Mouse (Mus musculus) retina, adult 2 months (tissue): ENCODE results near the gene Hrh1.
"Not testable (repeated sequence)": the region's sequence is repeated elsewhere in the genome, so short reads cannot be mapped to it uniquely, and the experiment has no call there.

Experiments used
- DNase-seq: peaks from one replicate; pipeline ENCODE4 v3.0.0-alpha.2; 2012; ENCODE audit warnings: low read depth, low spot score

Hrh1 gene

GRCm38 (mm10) chr6:114461536-114461935 is 63.8 kb downstream of the Hrh1 start:
- peak; percentile 6 for DNase-seq

DNA sequence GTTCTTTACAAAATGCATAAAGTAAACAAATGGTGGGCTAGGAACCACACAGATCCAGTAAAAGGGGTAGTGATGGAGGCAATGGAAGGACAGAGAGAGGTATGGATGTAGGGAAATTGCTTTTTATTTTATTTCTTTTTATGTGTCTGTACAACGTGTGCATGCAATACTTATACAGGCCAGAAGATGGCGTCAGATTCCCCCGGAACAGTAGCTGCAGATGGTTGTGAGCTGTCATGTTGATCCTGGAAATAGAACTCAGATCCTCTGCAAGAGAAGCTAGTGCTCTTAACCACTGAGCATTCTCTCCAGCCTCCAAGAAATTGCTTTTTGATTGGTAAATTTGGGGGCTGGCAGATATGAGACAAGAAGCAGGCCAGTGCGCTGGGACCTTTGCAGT is 65.0 kb downstream of the Hrh1 start:
- DNase-seq, result no peak

DNA sequence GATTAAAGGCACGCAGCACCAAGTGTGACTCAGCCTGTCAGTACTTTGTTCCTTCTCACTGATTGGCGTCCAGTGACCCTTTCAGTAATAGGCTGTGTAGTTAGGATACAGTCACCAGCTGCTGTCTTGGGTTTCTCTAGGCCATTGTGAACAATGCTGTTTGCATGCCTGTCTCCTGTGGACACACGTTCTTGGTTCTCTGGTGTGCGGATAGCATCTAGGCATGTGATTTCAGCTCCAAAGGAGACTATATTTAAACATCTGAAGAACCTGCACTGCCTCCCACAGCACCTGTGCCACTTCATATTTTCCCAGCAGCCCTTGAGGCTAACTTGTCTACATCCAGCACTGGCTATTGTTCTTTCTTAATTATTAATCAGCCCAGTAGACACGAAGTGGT is 75.8 kb downstream of the Hrh1 start:
- DNase-seq, result no peak

DNA sequence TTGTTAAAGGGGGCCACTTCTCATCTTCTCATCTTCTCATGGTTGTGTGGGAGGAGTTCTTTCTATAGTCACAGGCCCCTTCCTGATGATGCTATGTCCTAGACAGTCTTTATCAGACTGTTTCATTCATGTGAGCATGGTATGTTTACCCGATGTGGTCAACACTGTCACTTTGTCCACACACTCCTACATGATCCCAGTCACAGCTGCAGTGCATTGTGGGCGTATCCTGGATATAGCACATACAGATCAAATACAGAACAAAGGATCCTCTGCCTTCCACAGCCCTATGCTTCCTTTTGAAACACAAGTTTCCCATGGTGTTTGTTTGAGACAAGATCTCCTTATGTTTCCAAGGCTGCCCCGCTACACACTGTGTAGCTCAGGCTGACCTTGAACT is 76.3 kb downstream of the Hrh1 start:
- no peak for DNase-seq

GRCm38 (mm10) chr6:114474911-114475310 is 77.2 kb downstream of the Hrh1 start:
- no peak for DNase-seq

DNA sequence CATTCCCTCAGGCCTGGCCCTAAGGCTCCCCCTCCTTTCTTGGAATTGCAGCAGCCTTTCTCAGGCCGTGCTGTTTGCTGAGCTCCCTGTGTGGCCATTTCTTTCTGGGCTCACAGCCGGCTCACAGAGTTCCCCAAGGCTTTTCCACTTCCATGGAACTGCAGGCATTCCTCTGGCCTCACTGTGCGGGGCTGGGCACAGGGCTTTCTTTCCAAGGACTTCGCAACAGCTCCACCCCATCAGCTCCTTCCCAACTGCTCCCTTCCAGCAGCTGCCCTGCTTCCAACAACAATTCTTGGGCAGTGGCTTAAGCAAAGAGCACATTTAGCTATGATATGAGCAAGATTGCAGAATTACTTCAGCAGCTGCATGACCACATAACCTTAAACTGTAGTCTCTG is 81.0 kb downstream of the Hrh1 start:
- no peak for DNase-seq

GRCm38 (mm10) chr6:114479644-114480410 is 82.1 kb downstream of the Hrh1 start:
- DNase-seq, result no peak

- DNase-seq, result no peak
These were observed 91.6 kb downstream of the Hrh1 start for GRCm38 (mm10) chr6:114489371-114489770.

- not testable (repeated sequence) for DNase-seq
These were observed 94.9 kb downstream of the Hrh1 start for GRCm38 (mm10) chr6:114492588-114492987.

DNA sequence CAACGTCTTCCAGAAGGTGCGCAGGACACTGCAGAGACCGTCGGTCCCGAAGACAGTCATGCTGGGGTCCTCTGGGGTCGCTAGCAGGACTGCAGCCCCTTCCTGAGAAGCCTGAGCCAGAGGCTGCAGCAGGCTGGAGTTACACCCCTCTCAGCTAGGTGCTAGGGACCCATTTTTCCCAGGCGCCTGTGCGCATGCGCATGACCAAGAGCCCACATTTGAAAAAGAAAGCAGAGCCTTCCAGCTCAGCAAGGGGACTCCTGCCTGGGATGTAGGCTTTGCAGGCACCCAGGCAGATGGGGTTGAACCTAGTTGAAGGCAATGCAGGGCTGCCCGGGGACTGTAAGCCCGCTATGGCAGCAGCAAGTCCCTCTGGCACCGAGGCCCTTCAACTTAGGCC is 97.3 kb downstream of the Hrh1 start:
- DNase-seq, result not testable (repeated sequence)

DNA sequence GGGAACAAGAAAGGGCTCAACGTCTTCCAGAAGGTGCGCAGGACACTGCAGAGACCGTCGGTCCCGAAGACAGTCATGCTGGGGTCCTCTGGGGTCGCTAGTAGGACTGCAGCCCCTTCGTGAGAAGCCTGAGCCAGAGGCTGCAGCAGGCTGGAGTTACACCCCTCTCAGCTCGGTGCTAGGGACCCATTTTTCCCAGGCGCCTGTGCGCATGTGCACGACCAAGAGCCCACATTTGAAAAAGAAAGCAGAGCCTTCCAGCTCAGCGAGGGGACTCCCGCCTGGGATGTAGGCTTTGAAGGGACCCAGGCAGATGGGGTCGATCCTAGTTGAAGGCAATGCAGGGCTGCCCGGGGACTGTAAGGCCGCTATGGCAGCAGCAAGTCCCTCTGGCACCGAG is 116.3 kb downstream of the Hrh1 start:
- DNase-seq, result not testable (repeated sequence)

DNA sequence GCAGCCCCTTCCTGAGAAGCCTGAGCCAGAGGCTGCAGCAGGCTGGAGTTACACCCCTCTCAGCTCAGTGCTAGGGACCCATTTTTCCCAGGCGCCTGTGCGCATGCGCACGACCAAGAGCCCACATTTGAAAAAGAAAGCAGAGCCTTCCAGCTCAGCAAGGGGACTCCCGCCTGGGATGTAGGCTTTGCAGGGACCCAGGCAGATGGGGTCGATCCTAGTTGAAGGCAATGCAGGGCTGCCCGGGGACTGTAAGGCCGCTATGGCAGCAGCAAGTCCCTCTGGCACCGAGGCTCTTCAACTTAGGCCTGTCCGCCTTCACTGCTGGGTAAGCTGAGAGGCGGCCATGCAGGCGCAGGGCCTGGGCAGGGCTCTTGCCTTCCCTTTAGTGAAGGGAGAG is 131.0 kb downstream of the Hrh1 start:
- DNase-seq, result not testable (repeated sequence)
